Mouse (Mus musculus): Measurements from ENCODE around the gene Nprl2.

Nprl2 gene

GRCm38 (mm10) chr9:107541474-107542351 lies at the start of gene Nprl2, which contains the start of gene Cyb561d2:
Nprl2 (plus strand) TSS chr9:107542226.
Cyb561d2 (minus strand) TSS chr9:107542193.
- DNase-seq = peak; percentile 94

GRCm38 (mm10) chr9:107493511-107493910 lies 48.5 kb upstream of the Nprl2 start:
- no peak for DNase-seq

- no peak for DNase-seq
Observed at GRCm38 (mm10) chr9:107494238-107494637, 47.8 kb upstream of the Nprl2 start.

- no peak for DNase-seq
Observed at GRCm38 (mm10) chr9:107496359-107496758, 45.7 kb upstream of the Nprl2 start.

GRCm38 (mm10) chr9:107500708-107501286 lies 41.2 kb upstream of the Nprl2 start:
- DNase-seq = no peak

GRCm38 (mm10) chr9:107502131-107502846 lies 39.7 kb upstream of the Nprl2 start:
- DNase-seq = peak; percentile 76

- DNase-seq = no peak
Observed at GRCm38 (mm10) chr9:107504662-107505537, 37.1 kb upstream of the Nprl2 start.

GRCm38 (mm10) chr9:107508266-107508665 lies 33.8 kb upstream of the Nprl2 start:
- no peak for DNase-seq

- DNase-seq = no peak
Observed at GRCm38 (mm10) chr9:107510384-107511100, 31.5 kb upstream of the Nprl2 start.

GRCm38 (mm10) chr9:107511436-107511835 lies 30.6 kb upstream of the Nprl2 start:
- no peak for DNase-seq

GRCm38 (mm10) chr9:107512326-107512725 lies 29.7 kb upstream of the Nprl2 start:
- no peak for DNase-seq

GRCm38 (mm10) chr9:107514303-107514955 lies 27.6 kb upstream of the Nprl2 start:
- peak; percentile 91 for DNase-seq

GRCm38 (mm10) chr9:107520331-107520730 lies 21.7 kb upstream of the Nprl2 start:
- DNase-seq = no peak

- DNase-seq = no peak
Observed at GRCm38 (mm10) chr9:107521190-107521589, 20.8 kb upstream of the Nprl2 start.

GRCm38 (mm10) chr9:107521711-107522399 lies 20.2 kb upstream of the Nprl2 start:
- DNase-seq = no peak

- DNase-seq = no peak
Observed at GRCm38 (mm10) chr9:107522400-107522711, 19.7 kb upstream of the Nprl2 start.

GRCm38 (mm10) chr9:107526198-107527026 lies 15.6 kb upstream of the Nprl2 start:
- no peak for DNase-seq

GRCm38 (mm10) chr9:107533791-107534407 lies 8.1 kb upstream of the Nprl2 start, which contains the start of gene Tmem115:
Tmem115 (plus strand) TSS chr9:107533945.
- DNase-seq = peak; percentile 91

Measured in cerebellum, adult 8-10 months (tissue).